Mouse (Mus musculus) limb, embryonic 15.5 days (tissue): ENCODE results near the gene Cdkl1. TPM values are rescaled to one million over a fixed set of nuclear protein-coding genes. Genes with fewer than 3 reads are reported as not detected.

Source experiments
- microRNA counts: library from miRNA; unstranded; fragments of <30 nt; microRNA quantifications from one replicate; lab custom pipeline; 2016
- microRNA-seq: library from miRNA; unstranded; fragments of <30 nt; microRNA quantifications from one replicate; pipeline ENCODE4, GENCODE M21; 2016
- polyA plus RNA-seq: library from polyadenylated mRNA; unstranded; fragments of >200 nt; fragmentation: Nextera tagmentation; extraction: Ambion mirVana; gene quantifications from 2 replicates; pipeline ENCODE4 v1.2.1, GENCODE M21; 2015

Cdkl1 gene
- polyA plus RNA-seq, 1 experiment from 2014 or later: 1.5 TPM

MicroRNAs encoded within 50 kb of the gene (microRNA counts, 519-probe panel; counts per million panel counts)
- not detected for microRNA mmu-miR-681 (lab: Ali Mortazavi, UCI)

Small RNA genes within 50 kb of the gene (microRNA-seq; reads per million reads assigned to microRNA genes)
- gene Mir681: not detected

Other genes with a start within 250 kb of the Cdkl1 start
- gene Vcpkmt, start 208.2 kb downstream of the Cdkl1 start, polyA plus RNA-seq: 29.4 TPM in 2 replicates
- 8.3 and 10.1 TPM in 2 replicates for gene Sos2, start 109.4 kb downstream of the Cdkl1 start, polyA plus RNA-seq
- gene L2hgdh, start 66.4 kb downstream of the Cdkl1 start, polyA plus RNA-seq: 18.0 and 22.7 TPM in 2 replicates
- 28.3 and 28.8 TPM in 2 replicates for gene Atp5s, start 66.3 kb downstream of the Cdkl1 start, polyA plus RNA-seq
- gene Atl1, start 101.3 kb upstream of the Cdkl1 start, polyA plus RNA-seq: 4.2 and 6.5 TPM in 2 replicates
- gene Map4k5, start 101.9 kb upstream of the Cdkl1 start, polyA plus RNA-seq: 33.1 and 38.1 TPM in 2 replicates
- gene Sav1, start 195.7 kb upstream of the Cdkl1 start, polyA plus RNA-seq: 7.2 and 7.8 TPM in 2 replicates